Mouse (Mus musculus) E14TG2a.4 (cell line): ENCODE measurements around the gene Trim44.

Source experiments
- CTCF ChIP-seq: conservative IDR thresholded peaks from 2 replicates; pipeline ENCODE4 v1.5.1; 2014; ENCODE audit warnings: low read length
- NANOG ChIP-seq: IDR thresholded peaks from 2 replicates; pipeline ENCODE4 v1.6.1; 2014; ENCODE audit warnings: borderline replicate concordance, low read length, mixed read lengths
- POU5F1 ChIP-seq: IDR thresholded peaks from 2 replicates; pipeline ENCODE4 v1.6.1; 2014; ENCODE audit warnings: low read length, borderline replicate concordance

DNA sequence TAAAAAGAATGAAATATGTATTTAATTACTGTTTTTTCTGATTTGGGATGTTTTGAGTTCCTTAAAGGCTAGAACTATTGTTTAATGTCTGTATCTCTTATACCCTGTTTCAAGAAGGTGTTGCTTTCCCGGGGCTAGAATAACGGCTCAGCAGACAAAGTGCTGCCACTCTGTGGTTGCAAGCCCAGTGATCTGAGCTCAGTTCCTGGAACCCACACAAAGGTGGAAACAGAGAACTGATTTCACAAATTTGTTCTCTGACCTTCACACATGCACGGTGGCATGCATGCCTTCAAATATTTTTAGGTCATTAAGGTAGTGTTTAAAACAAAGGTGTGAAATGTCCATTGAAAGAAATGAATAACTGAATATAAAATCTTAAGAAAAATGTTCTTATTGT, 25.1 kb downstream of the Trim44 start:
- TF ChIP-seq CTCF = no peak
- no peak for TF ChIP-seq POU5F1
- TF ChIP-seq NANOG = no peak
